Comparison of ENCODE assay signal across 8 mouse cellular contexts in genomic region chr2:181522811-181523210, GRCm38 (mm10). TPM values are rescaled to one million over a fixed set of nuclear protein-coding genes. Genes with fewer than 3 reads are reported as not detected.
DNase-seq lines count a peak whose midpoint lies in the region.

No protein-coding gene starts in this region.

- peak; percentile 31 for DNase-seq in cerebellum, adult 8-10 months
- no peak for DNase-seq in cerebellum, adult 11-12 months
- DNase-seq in left cerebral cortex, postnatal 10 days (ENCODE audit: extremely low spot score in 1 of 2, low spot score in 2 of 2), result peak; percentile 27 to 39
- DNase-seq in left cerebral cortex, adult 8-10 months (ENCODE audit: low spot score in 2 of 2), result no peak
- DNase-seq in c-Kit-positive CD71-positive TER-119-negative erythroid progenitor cells, embryonic 14.5 days (ENCODE audit: low read depth), result peak; percentile 69
- DNase-seq in kidney, postnatal 4 days, result peak; percentile 53 to 62
- DNase-seq in retina, postnatal 1 day, result peak; percentile 23
- DNase-seq in ovary, postnatal 36 days (ENCODE audit: low spot score), result no peak

- intact Hi-C loops in left cerebral cortex, postnatal 10 days (cut with DNase I), result loop anchor here (5.0 kb wide), 1 partner anchor 54 kb away; no protein-coding TSS in a partner anchor

RNA-seq across cellular contexts. Expression of gene Dnajc5, which starts 2.5 kb away (rescaled TPM):
- 100 to 1,000 TPM; 320 to 333 TPM for total RNA-seq in left cerebral cortex, postnatal 10 days (2021)
- 100 to 1,000 TPM; 277 to 310 (median 297) TPM for total RNA-seq in left cerebral cortex, adult 8-10 months (2022)

RNA-seq across cellular contexts. Expression of gene Tpd52l2, which starts 25.9 kb away (rescaled TPM):
- total RNA-seq in left cerebral cortex, postnatal 10 days (2021), result 10 to 100 TPM; 75.5 to 77.2 TPM
- total RNA-seq in left cerebral cortex, adult 8-10 months (2022), result 10 to 100 TPM; 71.5 to 81.3 (median 74.0) TPM

RNA-seq across cellular contexts. Expression of gene Abhd16b, which starts 29.8 kb away (rescaled TPM):
- not detected for total RNA-seq in left cerebral cortex, postnatal 10 days (2021)
- total RNA-seq in left cerebral cortex, adult 8-10 months (2022), result not detected

Comparison
In these comparisons a context has a peak if more than half of its experiments do, and no peak if none do; other contexts are left out.
1. DNase-seq: peak in cerebellum, adult 8-10 months (single experiment), left cerebral cortex, postnatal 10 days (2 of 2), c-Kit-positive CD71-positive TER-119-negative erythroid progenitor cells, embryonic 14.5 days (single experiment), kidney, postnatal 4 days (2 of 2) and retina, postnatal 1 day (single experiment); none in cerebellum, adult 11-12 months (single experiment), left cerebral cortex, adult 8-10 months (0 of 2) and ovary, postnatal 36 days (single experiment).